Mouse (Mus musculus): ENCODE measurements around the gene Zic5. TPM values are rescaled to one million over a fixed set of nuclear protein-coding genes. Genes with fewer than 3 reads are reported as not detected.

Zic5 gene
- total RNA-seq (2021), result 1 to 10 TPM; 3.9 to 4.4 TPM
- long read RNA-seq, experiment 1, full-length matches to known transcripts, result 3 of 3 reads
- long read RNA-seq, experiment 1, partial matches to known transcripts, result 0 of 3 reads
- long read RNA-seq, experiment 1, other reads (novel, unspliced or antisense), result 0 of 3 reads
- long read RNA-seq, experiment 2, full-length matches to known transcripts, result 1 of 2 reads
- long read RNA-seq, experiment 2, partial matches to known transcripts, result 0 of 2 reads
- long read RNA-seq, experiment 2, other reads (novel, unspliced or antisense), result 1 of 2 reads

- peak in 1 of 2 experiments; percentile 44 for DNase-seq (ENCODE audit: low spot score in 2 of 2)
- no peak for TF ChIP-seq CTCF (conservative IDR thresholded peaks at IDR 0.05)
- peak within 1 kb of the TSS; percentile 60 for H3K4me3 ChIP-seq
- H3K27ac ChIP-seq, result peak within 1 kb of the TSS; percentile 90
Measured at GRCm38 (mm10) chr14:122464763-122465741, at the start of gene Zic5. Gene Zic5 (minus strand): TSS chr14:122465677.

DNA sequence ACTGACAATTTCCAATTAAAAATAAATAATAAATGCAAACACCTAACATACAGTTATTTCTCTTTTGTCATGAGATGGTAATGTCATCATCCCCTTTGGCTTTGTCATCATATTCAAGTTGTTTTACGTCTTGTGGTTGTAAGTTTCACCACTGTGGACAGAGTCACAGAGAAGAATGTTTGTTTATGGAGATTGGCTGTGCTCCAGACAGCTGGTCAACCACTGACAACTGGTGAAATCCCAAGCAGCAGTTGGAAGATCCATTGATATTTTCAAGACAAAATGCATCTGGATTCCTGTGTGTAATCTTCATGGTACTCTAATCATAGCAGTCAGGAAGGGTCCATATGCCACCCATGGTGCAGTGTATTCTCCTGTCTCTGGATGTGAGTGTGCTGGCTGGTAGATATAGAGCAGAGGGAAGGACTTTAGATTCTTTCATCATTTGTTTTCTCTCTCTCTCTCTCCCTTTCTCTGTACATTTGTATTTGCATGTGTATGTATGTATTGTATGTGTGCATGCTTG lies 48.1 kb upstream of the Zic5 start:
- TF ChIP-seq CTCF (conservative IDR thresholded peaks at IDR 0.05), result no peak
- DNase-seq (ENCODE audit: low spot score in 2 of 2), result no peak
- Histone ChIP-seq H3K27ac (no peak overlapping the region), H3K4me3 (no peak overlapping the region)

GRCm38 (mm10) chr14:122511519-122511918 lies 46.0 kb upstream of the Zic5 start:
- Histone ChIP-seq H3K27ac (no peak overlapping the region), H3K4me3 (no peak overlapping the region)
- no peak for TF ChIP-seq CTCF (conservative IDR thresholded peaks at IDR 0.05)
- DNase-seq (ENCODE audit: low spot score in 2 of 2), result no peak

DNA sequence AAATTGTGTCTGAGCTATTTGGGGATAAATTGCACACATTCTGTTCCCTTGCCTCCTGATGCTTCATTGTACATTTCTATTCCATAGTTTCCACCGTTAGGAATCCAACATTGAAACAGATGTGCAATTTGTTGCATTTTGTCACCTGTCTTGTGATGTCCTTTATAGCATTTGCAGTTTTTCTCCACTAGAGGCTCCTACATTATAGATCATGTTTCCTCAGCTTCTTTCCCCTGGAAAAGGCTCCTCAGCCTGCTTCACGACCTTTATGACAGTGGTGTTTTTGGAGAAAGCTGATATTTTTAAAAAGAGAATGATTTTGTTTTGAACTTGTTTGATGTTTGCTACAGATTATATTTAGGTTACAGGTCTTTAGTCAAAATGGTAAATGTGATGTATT lies 43.6 kb upstream of the Zic5 start:
- TF ChIP-seq CTCF (conservative IDR thresholded peaks at IDR 0.05), result peak; percentile 82
- H3K4me3 ChIP-seq, result no peak overlapping the region
- H3K27ac ChIP-seq, result no peak overlapping the region
- no peak for DNase-seq (ENCODE audit: low spot score in 2 of 2)

- TF ChIP-seq CTCF (conservative IDR thresholded peaks at IDR 0.05), result no peak
- DNase-seq (ENCODE audit: low spot score in 2 of 2), result no peak
- no peak overlapping the region for H3K27ac ChIP-seq
- H3K4me3 ChIP-seq, result no peak overlapping the region
Measured at GRCm38 (mm10) chr14:122492015-122492414, 26.5 kb upstream of the Zic5 start.

GRCm38 (mm10) chr14:122491521-122491920 lies 26.0 kb upstream of the Zic5 start:
- DNase-seq (ENCODE audit: low spot score in 2 of 2), result no peak
- no peak overlapping the region for H3K4me3 ChIP-seq
- H3K27ac ChIP-seq, result peak overlapping the region; percentile 78; the same call in 1 of the 2 replicates
- no peak for TF ChIP-seq CTCF (conservative IDR thresholded peaks at IDR 0.05)

GRCm38 (mm10) chr14:122490441-122491328 lies 25.2 kb upstream of the Zic5 start, which contains the start of gene Gm10837:
Gene Gm10837 (plus strand): TSS chr14:122490586.
- peak within 1 kb of the TSS; percentile 42 for H3K4me3 ChIP-seq
- H3K27ac ChIP-seq, result peak within 1 kb of the TSS; percentile 84
- no peak for DNase-seq (ENCODE audit: low spot score in 2 of 2)
- TF ChIP-seq CTCF (conservative IDR thresholded peaks at IDR 0.05), result no peak

- no peak for DNase-seq (ENCODE audit: low spot score in 2 of 2)
- TF ChIP-seq CTCF (conservative IDR thresholded peaks at IDR 0.05), result no peak
- H3K4me3 ChIP-seq, result peak overlapping the region; percentile 9; the same call in 1 of the 2 replicates
- peak overlapping the region; percentile 84 for H3K27ac ChIP-seq
Measured at GRCm38 (mm10) chr14:122489686-122490414, 24.4 kb upstream of the Zic5 start.

DNA sequence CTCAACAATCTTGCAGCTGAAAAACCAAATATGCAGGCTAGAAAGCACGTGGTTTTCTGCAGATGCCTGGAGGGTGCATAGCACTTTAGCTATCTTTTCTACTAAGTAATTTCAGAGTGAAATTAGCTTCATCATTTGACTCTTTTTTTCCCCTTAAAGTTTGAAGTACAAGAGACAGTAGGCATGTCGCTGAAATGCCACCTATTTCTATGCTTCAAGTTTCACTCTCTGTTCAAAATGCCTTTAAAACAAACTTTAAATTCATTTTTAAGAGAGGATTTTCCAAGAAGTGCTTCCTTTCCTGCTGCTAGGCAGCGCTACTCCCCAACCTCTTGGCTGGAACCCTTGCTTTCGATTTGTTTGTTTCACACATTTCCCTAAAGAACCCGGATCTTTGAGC lies 23.6 kb upstream of the Zic5 start:
- Histone ChIP-seq H3K27ac (peak overlapping the region; percentile 84), H3K4me3 (peak overlapping the region; percentile 18)
- no peak for DNase-seq (ENCODE audit: low spot score in 2 of 2)
- no peak for TF ChIP-seq CTCF (conservative IDR thresholded peaks at IDR 0.05)

GRCm38 (mm10) chr14:122487366-122487765 lies 21.9 kb upstream of the Zic5 start:
- H3K4me3 ChIP-seq, result no peak overlapping the region; the same call in 1 of the 2 replicates
- TF ChIP-seq CTCF (conservative IDR thresholded peaks at IDR 0.05), result no peak
- peak overlapping the region; percentile 69 for H3K27ac ChIP-seq
- no peak for DNase-seq (ENCODE audit: low spot score in 2 of 2)

- Histone ChIP-seq H3K27ac (peak overlapping the region; percentile 69), H3K4me3 (no peak overlapping the region)
- no peak for TF ChIP-seq CTCF (conservative IDR thresholded peaks at IDR 0.05)
- no peak for DNase-seq (ENCODE audit: low spot score in 2 of 2)
Measured at GRCm38 (mm10) chr14:122486611-122487010, 21.1 kb upstream of the Zic5 start.

Data from layer of hippocampus, adult 2 months (tissue).